Mouse (Mus musculus) forebrain, embryonic 15.5 days (tissue): ENCODE data around the gene Lin28b. TPM values are rescaled to one million over a fixed set of nuclear protein-coding genes. Genes with fewer than 3 reads are reported as not detected.

ENCODE experiments used
- ATAC-seq: fragments of 200-750 bp; cut with Nextera tagmentation; replicated peaks from 2 replicates; pipeline ENCODE4 v1.8.0; 2017; ENCODE audit warnings: mild to moderate bottlenecking, moderate TSS enrichment, moderate library complexity
- H3K27ac ChIP-seq: fragments of 300-500 bp; sonication (generic); replicated peaks from 2 replicates; pipeline ENCODE4 v1.5.1; 2015; ENCODE audit warnings: mild to moderate bottlenecking, inconsistent platforms
- H3K27me3 ChIP-seq: fragments of 300-500 bp; sonication (generic); 2 replicates; pipeline ENCODE4 v1.6.1; 2015; ENCODE audit warnings: inconsistent platforms
- H3K36me3 ChIP-seq: fragments of 300-500 bp; sonication (generic); 2 replicates; pipeline ENCODE4 v1.6.1; 2015; ENCODE audit warnings: mild to moderate bottlenecking, inconsistent platforms
- H3K4me1 ChIP-seq: fragments of 300-500 bp; sonication (generic); 2 replicates; pipeline ENCODE4 v1.6.1; 2015; ENCODE audit warnings: inconsistent platforms
- H3K4me2 ChIP-seq: fragments of 300-500 bp; sonication (generic); replicated peaks from 2 replicates; pipeline ENCODE4 v1.6.1; 2015; ENCODE audit warnings: mild to moderate bottlenecking, inconsistent platforms
- H3K4me3 ChIP-seq: fragments of 300-500 bp; sonication (generic); 2 replicates; pipeline ENCODE4 v1.5.1; 2015; ENCODE audit warnings: mild to moderate bottlenecking, inconsistent platforms
- H3K9ac ChIP-seq: fragments of 300-500 bp; sonication (generic); replicated peaks from 2 replicates; pipeline ENCODE4 v1.6.1; 2015; ENCODE audit warnings: mild to moderate bottlenecking, inconsistent platforms
- H3K9me3 ChIP-seq: fragments of 300-500 bp; sonication (generic); 2 replicates; pipeline ENCODE4 v1.6.1; 2016; ENCODE audit warnings: inconsistent platforms
- WGBS: fragments of 180-500 bp; shearing (Covaris S2); methylation state at CpG from one replicate; pipeline ENCODE4 v1.1.7; 2015; ENCODE audit warnings: mixed read lengths; 5-methylcytosine and 5-hydroxymethylcytosine counted together
- polyA plus RNA-seq: library from polyadenylated mRNA; unstranded; fragments of >200 nt; fragmentation: Nextera tagmentation; extraction: Ambion mirVana; gene quantifications from 2 replicates; pipeline ENCODE4 v1.2.1, GENCODE M21; 2015

The Lin28b gene
- polyA plus RNA-seq, 1 experiment from 2014 or later = 5.0 TPM

- no peaks in the 10 kb centered on the region for H3K36me3 ChIP-seq
- no peak overlapping the region for H3K27ac ChIP-seq
- no peak for ATAC-seq
- H3K4me2 ChIP-seq = no peak overlapping the region
- no peaks in the 10 kb centered on the region for H3K4me1 ChIP-seq
- H3K4me3 ChIP-seq = no peak overlapping the region
- 91% methylated on average over 9 of the region's 9 CpGs for WGBS
- H3K9me3 ChIP-seq = no peaks in the 10 kb centered on the region
- H3K27me3 ChIP-seq = no peaks in the 10 kb centered on the region
- H3K9ac ChIP-seq = no peak overlapping the region
These were observed 141.0 kb downstream of the Lin28b start for GRCm38 (mm10) chr10:45345217-45345616.

GRCm38 (mm10) chr10:45344381-45344780 lies 141.8 kb downstream of the Lin28b start:
- no peaks in the 10 kb centered on the region for H3K27me3 ChIP-seq
- ATAC-seq = no peak

GRCm38 (mm10) chr10:45339106-45339505 lies 147.1 kb downstream of the Lin28b start:
- 56% methylated on average over 7 of the region's 7 CpGs for WGBS

More at GRCm38 (mm10) chr10:45344381-45344780, 141.8 kb downstream of the Lin28b start:
- H3K9ac ChIP-seq = no peak overlapping the region
- no peaks in the 10 kb centered on the region for H3K9me3 ChIP-seq
- no peak overlapping the region for H3K27ac ChIP-seq
- H3K4me3 ChIP-seq = no peak overlapping the region
- H3K4me2 ChIP-seq = no peak overlapping the region
- 86% methylated on average over 4 of the region's 4 CpGs for WGBS
- no peaks in the 10 kb centered on the region for H3K36me3 ChIP-seq
- H3K4me1 ChIP-seq = peaks cover 3% of the 10 kb centered on the region; the same call in 1 of the 2 replicates

GRCm38 (mm10) chr10:45335434-45336422 lies 150.5 kb downstream of the Lin28b start, which contains the start of gene Bves:
Bves (plus strand) TSS chr10:45335772.
- no peak within 1 kb of the TSS for H3K27ac ChIP-seq
- 1% methylated on average over 102 of the region's 116 CpGs for WGBS
- ATAC-seq = peak; percentile 70

More at GRCm38 (mm10) chr10:45339106-45339505, 147.1 kb downstream of the Lin28b start:
- Histone ChIP-seq H3K4me2 (no peak overlapping the region), H3K9me3 (no peaks in the 10 kb centered on the region), H3K36me3 (no peaks in the 10 kb centered on the region), H3K27me3 (peaks cover 16% of the 10 kb centered on the region), H3K4me3 (no peak overlapping the region), H3K4me1 (peaks cover 12% of the 10 kb centered on the region), H3K27ac (no peak overlapping the region), H3K9ac (no peak overlapping the region)
- ATAC-seq = no peak; the same call in 1 of the 2 replicates

GRCm38 (mm10) chr10:45334925-45335324 lies 151.3 kb downstream of the Lin28b start:
- H3K4me3 ChIP-seq = peak overlapping the region; percentile 70
- 26% methylated on average over 7 of the region's 7 CpGs for WGBS
- H3K27me3 ChIP-seq = peaks cover 18% of the 10 kb centered on the region
- H3K9ac ChIP-seq = no peak overlapping the region
- H3K9me3 ChIP-seq = no peaks in the 10 kb centered on the region
- ATAC-seq = no peak; the same call in 1 of the 2 replicates
- H3K4me2 ChIP-seq = peak overlapping the region; percentile 94
- H3K36me3 ChIP-seq = no peaks in the 10 kb centered on the region
- H3K27ac ChIP-seq = no peak overlapping the region
- H3K4me1 ChIP-seq = peaks cover 12% of the 10 kb centered on the region

More at GRCm38 (mm10) chr10:45335434-45336422, 150.5 kb downstream of the Lin28b start, which contains the start of gene Bves:
- H3K4me2 ChIP-seq = peak within 1 kb of the TSS; percentile 94
- peak within 1 kb of the TSS; percentile 47 for H3K9ac ChIP-seq
- H3K36me3 ChIP-seq = no peaks in the 10 kb centered on the region
- H3K4me1 ChIP-seq = peaks cover 12% of the 10 kb centered on the region
- peaks cover 18% of the 10 kb centered on the region for H3K27me3 ChIP-seq
- H3K9me3 ChIP-seq = no peaks in the 10 kb centered on the region
- peak within 1 kb of the TSS; percentile 70 for H3K4me3 ChIP-seq

GRCm38 (mm10) chr10:45328196-45329000 lies 157.8 kb downstream of the Lin28b start:
- 77% methylated on average over 7 of the region's 7 CpGs for WGBS
- no peak overlapping the region for H3K4me3 ChIP-seq

More at GRCm38 (mm10) chr10:45328196-45329000, 157.8 kb downstream of the Lin28b start:
- no peak for ATAC-seq
- Histone ChIP-seq H3K4me1 (no peaks in the 10 kb centered on the region), H3K27ac (no peak overlapping the region), H3K36me3 (no peaks in the 10 kb centered on the region), H3K9me3 (no peaks in the 10 kb centered on the region), H3K9ac (no peak overlapping the region), H3K4me2 (no peak overlapping the region), H3K27me3 (no peaks in the 10 kb centered on the region)

Other genes with a start within 250 kb of the Lin28b start
- 0.46 and 0.64 TPM in 2 replicates for gene Bves, start 150.6 kb downstream of the Lin28b start, polyA plus RNA-seq
- gene Hace1, start 91.4 kb upstream of the Lin28b start, polyA plus RNA-seq = 14.6 and 19.6 TPM in 2 replicates